Mouse (Mus musculus) cerebellum, postnatal 36 days (tissue): ENCODE results near the gene Gab3.
"Not testable (repeated sequence)": the region's sequence is repeated elsewhere in the genome, so short reads cannot be mapped to it uniquely, and the experiment has no call there.

Experiments used
- DNase-seq, 2 experiments: peaks; one replicate each; pipeline ENCODE4 v3.0.0; 2021 to 2022; ENCODE audit warnings: mixed read lengths in 2 of 2

The Gab3 gene

DNA sequence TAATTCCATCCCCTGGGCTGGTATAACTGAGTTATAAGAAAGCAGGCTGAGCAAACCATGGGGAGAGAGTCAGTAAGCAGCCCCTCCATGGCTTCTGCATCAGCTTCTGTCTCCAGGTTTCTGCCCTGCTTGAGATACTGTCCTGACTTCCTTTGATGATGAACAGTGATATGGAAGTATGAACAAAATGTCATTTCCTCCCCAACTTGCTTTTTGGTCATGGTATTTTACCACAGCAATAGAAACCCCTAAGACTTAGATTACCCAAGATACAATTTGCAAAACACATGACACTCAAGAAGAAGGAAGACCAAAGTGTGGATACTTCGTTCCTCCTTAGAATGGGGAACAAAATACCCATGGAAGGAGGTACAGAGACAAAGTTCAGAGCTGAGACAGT is 51.2 kb downstream of the Gab3 start:
- not testable (repeated sequence) for DNase-seq

DNA sequence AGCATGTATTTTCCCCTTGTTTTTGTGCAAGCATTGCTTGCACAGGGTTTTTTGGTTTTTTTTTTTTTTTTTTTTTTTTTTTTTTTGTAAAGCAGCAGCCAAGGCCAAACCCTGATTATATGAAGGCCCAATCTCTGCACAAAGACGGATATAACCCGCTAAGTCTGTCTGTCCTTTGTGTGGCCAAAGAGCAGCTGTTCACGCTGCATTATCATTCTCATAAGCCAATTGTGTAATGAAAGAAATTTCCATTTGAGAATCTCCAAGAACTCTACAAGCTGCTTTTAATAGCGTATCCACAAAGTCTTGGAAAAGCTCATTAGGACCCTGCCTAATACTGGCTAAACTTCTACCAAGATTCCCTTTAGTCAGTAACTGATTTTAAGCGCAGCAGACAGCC is 101.5 kb downstream of the Gab3 start:
- DNase-seq: no peak

DNA sequence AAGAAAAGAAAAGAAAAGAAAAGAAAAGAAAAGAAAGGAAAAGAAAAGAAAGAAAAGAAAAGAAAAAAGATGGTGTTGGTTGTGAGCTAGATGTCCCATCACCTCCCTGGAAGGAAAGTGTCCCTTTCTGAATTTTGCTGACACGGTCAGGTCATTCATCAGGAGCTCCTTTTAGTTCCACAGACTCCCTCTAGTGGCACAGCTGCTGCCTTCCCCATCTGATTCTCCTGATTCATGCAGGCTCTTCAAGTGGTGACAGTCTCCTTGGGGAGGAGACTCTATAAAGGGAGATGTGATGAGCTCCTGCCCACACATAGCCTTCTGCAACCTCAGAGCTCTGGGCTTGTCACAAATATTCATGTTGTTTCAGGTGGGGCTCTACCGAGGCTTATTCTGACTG is 122.4 kb downstream of the Gab3 start:
- DNase-seq: peak in 1 of 2 experiments; percentile 5

DNA sequence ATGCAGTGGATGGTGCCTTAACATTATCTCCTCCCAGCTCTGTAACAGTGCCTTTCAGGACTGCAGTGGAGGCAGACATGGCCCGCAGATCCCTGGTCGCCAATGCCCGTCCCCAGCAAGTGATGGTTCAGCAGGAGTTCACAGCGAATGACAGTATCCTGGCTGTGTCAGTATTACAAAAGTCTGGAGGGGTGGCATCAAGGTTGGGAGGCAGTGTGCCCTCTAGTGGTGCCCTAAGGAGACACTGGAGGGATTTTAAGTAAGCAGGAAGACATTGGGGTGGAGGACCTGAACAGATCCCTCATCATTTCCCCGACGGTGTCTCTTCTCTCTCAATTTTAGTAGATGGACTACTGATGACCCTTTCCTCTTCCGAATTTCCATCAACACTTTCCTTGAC is 126.1 kb downstream of the Gab3 start:
- DNase-seq: not testable (repeated sequence)
